Mouse (Mus musculus) bone marrow macrophage, adult 2 months (primary cell): ENCODE data around the gene Mtif3.

ENCODE experiments used
- CTCF ChIP-seq: IDR thresholded peaks from 2 replicates; pipeline ENCODE4 v1.5.1; 2012; ENCODE audit warnings: low read depth, mild to moderate bottlenecking, low read length, moderate library complexity
- POLR2A ChIP-seq: IDR thresholded peaks from 2 replicates; pipeline ENCODE4 v1.6.1; 2012; ENCODE audit warnings: mild to moderate bottlenecking, low read depth, low read length, borderline replicate concordance

GRCm38 (mm10) chr5:146946682-146947081 lies 16.9 kb downstream of the Mtif3 start:
- TF ChIP-seq CTCF, result no peak
- TF ChIP-seq POLR2A, result no peak
